Comparison of ENCODE assay signal across 12 mouse cellular contexts in the genomic region with DNA sequence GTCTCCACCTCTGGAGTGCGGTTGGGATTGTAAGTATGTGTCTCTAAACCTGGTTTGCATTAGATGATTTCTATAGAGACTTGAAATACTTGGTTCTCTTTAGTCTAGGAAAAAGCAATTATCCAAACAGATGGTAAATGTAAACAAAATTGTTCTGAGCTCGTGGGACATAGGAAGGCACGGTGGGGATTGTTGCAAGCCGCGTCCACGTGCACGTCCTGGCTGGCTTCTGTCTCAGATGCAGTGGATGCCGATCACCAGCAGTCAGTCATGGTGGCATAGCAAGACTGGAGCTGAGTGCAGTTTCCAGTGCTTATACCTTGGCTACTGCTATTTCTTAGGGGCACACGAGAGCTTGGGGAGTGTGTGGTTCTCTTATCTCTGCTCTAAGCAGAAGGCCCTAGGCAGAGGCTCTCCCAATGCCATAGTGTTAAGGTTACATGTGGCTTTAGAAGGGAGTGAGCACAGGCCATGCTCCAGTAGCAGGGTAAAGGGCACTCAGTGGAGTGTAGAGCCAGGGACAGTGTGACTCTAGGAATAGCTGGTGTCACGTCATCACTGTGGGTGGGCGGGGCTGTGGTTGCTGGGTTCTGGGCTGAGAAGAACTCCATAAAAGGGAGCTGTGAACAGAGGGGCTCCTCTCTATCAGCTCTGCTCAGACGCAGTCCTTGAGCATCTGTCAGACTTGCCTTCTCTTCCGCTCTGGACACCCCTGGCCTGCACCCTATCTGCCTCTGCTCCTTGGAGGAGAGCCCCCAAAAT. TPM values are rescaled to one million over a fixed set of nuclear protein-coding genes. Genes with fewer than 3 reads are reported as not detected.
A peak's percentile ranks its signal among the peaks of the same experiment; 100 is the strongest.
DNase-seq lines count a peak whose midpoint lies in the region; ATAC-seq lines count a peak whose summit lies in the region.
"Had no signal": no experiment of that assay in that cellular context is flagged by ENCODE, and none has a peak within 500 bp of the region (broad histone marks: within the 10 kb centered on the region; RNA-seq: fewer than 3 reads in every experiment).

No protein-coding gene starts in this region.

- ATAC-seq in limb, embryonic 15.5 days (ENCODE audit: insufficient number of reproducible peaks, low FRiP score, low TSS enrichment, low read depth), result peak; percentile 19; the same call in 1 of the 2 replicates
- ATAC-seq in heart, embryonic 11.5 days (replicated peaks; ENCODE audit: insufficient number of reproducible peaks, low FRiP score, low TSS enrichment), result peak; percentile 84
- peak; percentile 82 for ATAC-seq in liver, embryonic 11.5 days (replicated peaks; ENCODE audit: low FRiP score)
- peak; percentile 75 for ATAC-seq in megakaryocyte-erythroid progenitor cell, adult 5-6 weeks (replicated peaks; ENCODE audit: low FRiP score, low TSS enrichment, poor library complexity, severe bottlenecking)

- no peak overlapping the region for H3K27ac ChIP-seq in limb, embryonic 15.5 days
- no peak overlapping the region for H3K27ac ChIP-seq in limb, embryonic 10.5 days
- H3K27ac ChIP-seq in heart, embryonic 11.5 days (ENCODE audit: low read depth, low read length), result peak overlapping the region; percentile 80
- H3K27ac ChIP-seq in liver, embryonic 11.5 days (ENCODE audit: low read depth, low read length), result no peak overlapping the region
- H3K27ac ChIP-seq in forebrain, embryonic 10.5 days, result no peak overlapping the region
- H3K27ac ChIP-seq: hindbrain, embryonic 13.5 days; neural tube, embryonic 13.5 days had no signal

- H3K4me1 ChIP-seq in limb, embryonic 15.5 days, result no peaks in the 10 kb centered on the region
- H3K4me1 ChIP-seq in limb, embryonic 10.5 days, result 0 out of 2 replicates have a peak, but pooled peaks cover 2% of the 10 kb centered on the region
- H3K4me1 ChIP-seq in heart, embryonic 11.5 days (ENCODE audit: control insufficient read depth, insufficient read depth, low read length), result peaks cover 35% of the 10 kb centered on the region
- peaks cover 5% of the 10 kb centered on the region; the same call in 1 of the 2 replicates for H3K4me1 ChIP-seq in liver, embryonic 11.5 days (replicated peaks; ENCODE audit: control insufficient read depth, insufficient read depth, low read length)
- peaks cover 4% of the 10 kb centered on the region; the same call in 1 of the 2 replicates for H3K4me1 ChIP-seq in forebrain, embryonic 10.5 days
- H3K4me1 ChIP-seq: hindbrain, embryonic 13.5 days; neural tube, embryonic 13.5 days had no signal

- H3K4me3 ChIP-seq in limb, embryonic 15.5 days, result no peak overlapping the region
- no peak overlapping the region for H3K4me3 ChIP-seq in limb, embryonic 10.5 days
- H3K4me3 ChIP-seq in heart, embryonic 11.5 days (ENCODE audit: low read depth, low read length), result no peak overlapping the region
- no peak overlapping the region for H3K4me3 ChIP-seq in liver, embryonic 11.5 days (ENCODE audit: low read depth, low read length)
- no peak overlapping the region for H3K4me3 ChIP-seq in forebrain, embryonic 10.5 days
- H3K4me3 ChIP-seq: hindbrain, embryonic 13.5 days; neural tube, embryonic 13.5 days had no signal

- no peaks in the 10 kb centered on the region for H3K36me3 ChIP-seq in limb, embryonic 15.5 days
- H3K36me3 ChIP-seq in limb, embryonic 10.5 days, result no peaks in the 10 kb centered on the region
- no peaks in the 10 kb centered on the region for H3K36me3 ChIP-seq in heart, embryonic 11.5 days (ENCODE audit: control insufficient read depth, insufficient read depth, low read length)
- H3K36me3 ChIP-seq in liver, embryonic 11.5 days (ENCODE audit: control insufficient read depth, insufficient read depth, low read length), result no peaks in the 10 kb centered on the region
- no peaks in the 10 kb centered on the region for H3K36me3 ChIP-seq in forebrain, embryonic 10.5 days (replicated peaks)
- H3K36me3 ChIP-seq: hindbrain, embryonic 13.5 days; neural tube, embryonic 13.5 days had no signal

- H3K9ac ChIP-seq in limb, embryonic 15.5 days, result no peak overlapping the region
- H3K9ac ChIP-seq in heart, embryonic 11.5 days (ENCODE audit: low read depth, low read length), result no peak overlapping the region
- H3K9ac ChIP-seq in liver, embryonic 11.5 days (ENCODE audit: low read depth, low read length), result no peak overlapping the region
- H3K9ac ChIP-seq: hindbrain, embryonic 13.5 days; neural tube, embryonic 13.5 days had no signal

- no peaks in the 10 kb centered on the region for H3K9me3 ChIP-seq in limb, embryonic 15.5 days
- 0 out of 2 replicates have a peak, but pooled peaks cover 2% of the 10 kb centered on the region for H3K9me3 ChIP-seq in limb, embryonic 10.5 days (replicated peaks)
- H3K9me3 ChIP-seq in heart, embryonic 11.5 days (replicated peaks; ENCODE audit: control insufficient read depth, low read length), result no peaks in the 10 kb centered on the region
- no peaks in the 10 kb centered on the region for H3K9me3 ChIP-seq in liver, embryonic 11.5 days (ENCODE audit: control insufficient read depth, low read length)
- no peaks in the 10 kb centered on the region for H3K9me3 ChIP-seq in forebrain, embryonic 10.5 days
- H3K9me3 ChIP-seq: hindbrain, embryonic 13.5 days; neural tube, embryonic 13.5 days had no signal

- H3K4me2 ChIP-seq in limb, embryonic 15.5 days, result no peak overlapping the region
- no peak overlapping the region for H3K4me2 ChIP-seq in heart, embryonic 11.5 days
- H3K4me2 ChIP-seq in liver, embryonic 11.5 days, result no peak overlapping the region
- H3K4me2 ChIP-seq: hindbrain, embryonic 13.5 days; midbrain, embryonic 11.5 days; neural tube, embryonic 13.5 days had no signal

- 70% methylated on average over 13 of the region's 13 CpGs for WGBS in limb, embryonic 15.5 days
- 81% methylated on average over 13 of the region's 13 CpGs for WGBS in limb, embryonic 10.5 days
- WGBS in heart, embryonic 11.5 days (ENCODE audit: insufficient replicate concordance), result 66% methylated on average over 13 of the region's 13 CpGs
- WGBS in liver, embryonic 11.5 days, result 68% methylated on average over 13 of the region's 13 CpGs
- 90% methylated on average over 13 of the region's 13 CpGs for WGBS in forebrain, embryonic 10.5 days

- 0 out of 2 replicates have a peak, but pooled peaks cover 4% of the 10 kb centered on the region for H3K27me3 ChIP-seq in limb, embryonic 15.5 days
- peaks cover 5% of the 10 kb centered on the region; the same call in 1 of the 2 replicates for H3K27me3 ChIP-seq in limb, embryonic 10.5 days (ENCODE audit: low read depth, poor library complexity, severe bottlenecking)
- no peaks in the 10 kb centered on the region for H3K27me3 ChIP-seq in heart, embryonic 11.5 days (ENCODE audit: control insufficient read depth, insufficient read depth, low read length)
- no peaks in the 10 kb centered on the region for H3K27me3 ChIP-seq in liver, embryonic 11.5 days (replicated peaks; ENCODE audit: control insufficient read depth, insufficient read depth, low read length)
- peaks cover 31% of the 10 kb centered on the region for H3K27me3 ChIP-seq in forebrain, embryonic 10.5 days (ENCODE audit: poor library complexity, severe bottlenecking)
- H3K27me3 ChIP-seq: neural tube, embryonic 13.5 days had no signal

- DNase-seq in limb, embryonic 10.5 days (ENCODE audit: low spot score), result no peak
- DNase-seq in liver, embryonic 11.5 days (ENCODE audit: low spot score), result no peak
- no peak for DNase-seq in urinary bladder, adult 2 months (ENCODE audit: low spot score)
- DNase-seq in forebrain, embryonic 10.5 days (ENCODE audit: extremely low spot score, low spot score), result no peak
- DNase-seq: cerebellum, postnatal 36 days had no signal

RNA-seq across cellular contexts. Expression of a gene that starts 8.6 kb away (rescaled TPM):
- 0.07 and 0.14 TPM in 2 replicates for polyA plus RNA-seq in limb, embryonic 15.5 days (2015; fragmentation: Nextera tagmentation; extraction: Ambion mirVana)
- 0.30 and 0.39 TPM in 2 replicates for polyA plus RNA-seq in limb, embryonic 10.5 days (2016; fragmentation: Nextera tagmentation; extraction: Ambion mirVana)
- 19.8 and 28.9 TPM in 2 replicates for polyA plus RNA-seq in heart, embryonic 11.5 days (2014; fragmentation: Nextera tagmentation; extraction: Ambion mirVana)
- 3.7 and 4.8 TPM in 2 replicates for polyA plus RNA-seq in liver, embryonic 11.5 days (2014; fragmentation: Nextera tagmentation; extraction: Ambion mirVana)
- total RNA-seq in megakaryocyte-erythroid progenitor cell, adult 5-6 weeks (2014; fragmentation: Nextera tagmentation), result 1.3 TPM in 1 of 2 replicates, not detected in the other
- 0.80 and 5.4 TPM in 2 replicates for total RNA-seq in megakaryocyte-erythroid progenitor cell, adult 5-6 weeks (2017)
- 0.26 and 0.44 TPM in 2 replicates for polyA plus RNA-seq in urinary bladder, adult 2 months (2012; rRNA removed)
- 0.34 and 0.73 TPM in 2 replicates for polyA plus RNA-seq in forebrain, embryonic 10.5 days (2016; fragmentation: Nextera tagmentation; extraction: Ambion mirVana)
- total RNA-seq: gastrocnemius, adult 8-10 months had no signal

RNA-seq across cellular contexts. Expression of a gene that starts 36.7 kb away (rescaled TPM):
- polyA plus RNA-seq in limb, embryonic 15.5 days (2015; fragmentation: Nextera tagmentation; extraction: Ambion mirVana), result not detected in 2 replicates
- not detected in 2 replicates for polyA plus RNA-seq in limb, embryonic 10.5 days (2016; fragmentation: Nextera tagmentation; extraction: Ambion mirVana)
- polyA plus RNA-seq in heart, embryonic 11.5 days (2014; fragmentation: Nextera tagmentation; extraction: Ambion mirVana), result 0.09 TPM in 1 of 2 replicates, not detected in the other
- not detected in 2 replicates for polyA plus RNA-seq in liver, embryonic 11.5 days (2014; fragmentation: Nextera tagmentation; extraction: Ambion mirVana)
- total RNA-seq in megakaryocyte-erythroid progenitor cell, adult 5-6 weeks (2014; fragmentation: Nextera tagmentation), result not detected in 2 replicates
- total RNA-seq in megakaryocyte-erythroid progenitor cell, adult 5-6 weeks (2017), result not detected in 2 replicates
- not detected in 2 replicates for polyA plus RNA-seq in urinary bladder, adult 2 months (2012; rRNA removed)
- not detected in 2 replicates for polyA plus RNA-seq in forebrain, embryonic 10.5 days (2016; fragmentation: Nextera tagmentation; extraction: Ambion mirVana)
- total RNA-seq: gastrocnemius, adult 8-10 months had no signal
- polyA plus RNA-seq: hindbrain, embryonic 13.5 days; midbrain, embryonic 11.5 days; neural tube, embryonic 13.5 days had no signal

Comparison
In these comparisons a context has a peak if more than half of its experiments do, and no peak if none do; other contexts are left out.
1. ATAC-seq: peak in every context shown above with its lines; median percentile 84 in heart, embryonic 11.5 days; 82 in liver, embryonic 11.5 days; 75 in megakaryocyte-erythroid progenitor cell, adult 5-6 weeks; 19 in limb, embryonic 15.5 days.